Mouse (Mus musculus) heart, embryonic 10.5 days (tissue): ENCODE measurements around the gene Cd37. TPM values are rescaled to one million over a fixed set of nuclear protein-coding genes. Genes with fewer than 3 reads are reported as not detected.
"Not testable (repeated sequence)": the region's sequence is repeated elsewhere in the genome, so short reads cannot be mapped to it uniquely, and the experiment has no call there.

Experiments used
- DNase-seq: peaks from one replicate; pipeline ENCODE4 v3.0.0-alpha.2; 2017; ENCODE audit warnings: low spot score
- H3K27ac ChIP-seq: fragments of 300-500 bp; sonication (generic); 2 replicates; pipeline ENCODE4 v1.5.1; 2016; ENCODE audit warnings: mild to moderate bottlenecking
- H3K27me3 ChIP-seq: fragments of 300-500 bp; sonication (generic); 2 replicates; pipeline ENCODE4 v1.6.1; 2016; ENCODE audit warnings: mild to moderate bottlenecking; ENCODE audit not compliant: poor library complexity, insufficient read depth, severe bottlenecking
- H3K36me3 ChIP-seq: fragments of 300-500 bp; sonication (generic); 2 replicates; pipeline ENCODE4 v1.6.1; 2016; ENCODE audit warnings: mild to moderate bottlenecking, moderate library complexity
- H3K4me1 ChIP-seq: fragments of 300-500 bp; sonication (generic); 2 replicates; pipeline ENCODE4 v1.6.1; 2016; ENCODE audit warnings: mild to moderate bottlenecking
- H3K4me3 ChIP-seq: fragments of 300-500 bp; sonication (generic); 2 replicates; pipeline ENCODE4 v1.5.1; 2016; ENCODE audit warnings: mild to moderate bottlenecking, moderate library complexity
- H3K9me3 ChIP-seq: fragments of 300-500 bp; sonication (generic); 2 replicates; pipeline ENCODE4 v1.6.1; 2016; ENCODE audit warnings: mild to moderate bottlenecking, moderate library complexity
- WGBS: fragments of 180-500 bp; shearing (Covaris S2); methylation state at CpG from one replicate; pipeline ENCODE4 v1.1.7; 2016; 5-methylcytosine and 5-hydroxymethylcytosine counted together
- polyA plus RNA-seq: library from polyadenylated mRNA; unstranded; fragments of >200 nt; fragmentation: Nextera tagmentation; extraction: Ambion mirVana; gene quantifications from 2 replicates; pipeline ENCODE4 v1.2.1, GENCODE M21; 2016

Cd37 gene
- polyA plus RNA-seq, result 1.5 and 2.3 TPM in 2 replicates

DNA sequence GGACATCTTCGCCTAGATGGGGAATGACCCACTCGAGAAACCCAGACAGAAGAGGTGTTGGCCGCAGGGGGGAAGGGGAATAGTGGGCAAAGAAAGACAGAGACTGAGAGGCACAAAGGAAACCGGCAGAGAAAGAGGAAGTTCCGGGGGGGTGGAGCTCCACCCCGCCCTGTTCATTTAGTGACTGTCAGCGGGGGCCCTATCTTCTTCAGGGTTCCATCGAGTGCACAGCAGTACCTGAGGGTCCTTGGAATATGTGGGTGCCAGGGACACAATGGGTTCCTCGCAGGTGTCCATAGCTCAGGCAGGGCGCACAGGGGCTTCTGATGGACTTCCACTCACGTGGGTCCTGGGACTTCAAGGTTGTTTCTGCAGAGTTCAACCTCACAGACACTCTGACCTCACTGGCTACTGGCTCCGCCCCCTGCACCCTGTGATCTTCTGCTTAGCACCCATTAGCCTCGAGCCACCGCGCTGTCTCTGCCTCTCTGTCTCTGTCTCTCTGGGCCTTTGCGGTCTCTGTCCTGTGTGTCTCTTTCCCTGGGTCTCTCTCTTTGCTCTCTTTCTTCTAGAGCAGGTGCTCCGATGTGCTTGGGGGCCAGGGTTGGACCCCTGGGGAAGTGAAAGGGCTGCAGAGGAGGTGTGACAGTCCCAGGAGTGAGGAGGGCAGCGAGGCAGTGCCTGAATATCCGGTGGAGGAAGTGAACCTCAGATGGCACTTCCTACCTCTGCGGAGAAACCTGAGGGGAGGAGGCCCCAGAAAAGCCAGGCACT, at the start of gene Cd37:
Gene Cd37 (minus strand): TSS at position 393 of the 774 bp plus-strand sequence.
- no peaks in the 10 kb centered on the region for H3K36me3 ChIP-seq
- WGBS, result 32% methylated on average over 20 of the region's 20 CpGs
- H3K4me1 ChIP-seq, result peaks cover 48% of the 10 kb centered on the region
- no peak within 1 kb of the TSS for H3K4me3 ChIP-seq
- H3K27ac ChIP-seq, result 0 out of 2 replicates have a peak within 1 kb of the TSS, but pooled peaks have one; percentile 10
- H3K9me3 ChIP-seq, result no peaks in the 10 kb centered on the region
- H3K27me3 ChIP-seq, result peaks cover 53% of the 10 kb centered on the region
- DNase-seq, result peak; percentile 76

DNA sequence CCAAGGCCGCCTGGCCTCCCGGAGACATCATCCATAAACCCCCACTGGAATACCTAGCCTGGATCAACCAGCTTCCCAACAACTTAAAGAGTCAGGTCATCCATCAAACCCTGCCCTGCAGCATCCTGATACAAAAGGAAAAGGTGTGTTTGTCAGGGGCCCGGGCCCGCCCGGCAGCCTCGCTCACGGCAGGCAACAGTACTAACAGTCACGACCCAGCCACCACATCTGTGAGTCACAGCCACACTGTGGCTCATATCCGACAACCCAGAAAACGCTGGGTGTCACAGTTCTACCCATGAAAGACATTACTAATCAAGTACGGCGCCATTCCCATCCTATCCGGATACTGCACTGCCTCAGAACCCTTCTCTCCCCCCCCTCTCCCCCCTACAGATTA, 47.6 kb upstream of the Cd37 start:
- H3K4me1 ChIP-seq, result peaks cover 4% of the 10 kb centered on the region; the same call in 1 of the 2 replicates
- 79% methylated on average over 13 of the region's 13 CpGs for WGBS
- H3K9me3 ChIP-seq, result 0 out of 2 replicates have a peak, but pooled peaks cover 2% of the 10 kb centered on the region
- H3K36me3 ChIP-seq, result no peaks in the 10 kb centered on the region
- no peak overlapping the region for H3K4me3 ChIP-seq
- H3K27ac ChIP-seq, result no peak overlapping the region
- DNase-seq, result no peak
- peaks cover 17% of the 10 kb centered on the region for H3K27me3 ChIP-seq

GRCm38 (mm10) chr7:45277136-45277760, 38.3 kb upstream of the Cd37 start, which contains the start of gene Slc6a21:
TSS of gene Slc6a21 (plus strand) at chr7:45277513.
- H3K9me3 ChIP-seq, result no peaks in the 10 kb centered on the region
- no peak for DNase-seq
- WGBS, result 5% methylated on average over 44 of the region's 44 CpGs
- peaks cover 41% of the 10 kb centered on the region for H3K27me3 ChIP-seq
- H3K36me3 ChIP-seq, result no peaks in the 10 kb centered on the region
- H3K4me1 ChIP-seq, result peaks cover 12% of the 10 kb centered on the region
- H3K27ac ChIP-seq, result peak within 1 kb of the TSS; percentile 74
- peak within 1 kb of the TSS; percentile 62 for H3K4me3 ChIP-seq

- no peak for DNase-seq
- H3K27me3 ChIP-seq, result peaks cover 34% of the 10 kb centered on the region
- H3K4me1 ChIP-seq, result peaks cover 19% of the 10 kb centered on the region
- no peak overlapping the region for H3K27ac ChIP-seq
- H3K36me3 ChIP-seq, result no peaks in the 10 kb centered on the region
- no peak overlapping the region for H3K4me3 ChIP-seq
- no peaks in the 10 kb centered on the region; the same call in 1 of the 2 replicates for H3K9me3 ChIP-seq
- 81% methylated on average over 8 of the region's 8 CpGs for WGBS
Measured at GRCm38 (mm10) chr7:45273672-45274071, 34.8 kb upstream of the Cd37 start.

- DNase-seq, result no peak
- 78% methylated on average over 10 of the region's 10 CpGs for WGBS
- Histone ChIP-seq H3K36me3 (no peaks in the 10 kb centered on the region), H3K9me3 (no peaks in the 10 kb centered on the region; the same call in 1 of the 2 replicates), H3K27me3 (peaks cover 35% of the 10 kb centered on the region; the same call in 1 of the 2 replicates), H3K4me1 (peaks cover 25% of the 10 kb centered on the region), H3K4me3 (no peak overlapping the region), H3K27ac (no peak overlapping the region)
Measured at GRCm38 (mm10) chr7:45272786-45273412, 34.0 kb upstream of the Cd37 start.

GRCm38 (mm10) chr7:45265518-45265917, 26.6 kb upstream of the Cd37 start:
- Histone ChIP-seq H3K4me1 (peaks cover 41% of the 10 kb centered on the region), H3K27ac (no peak overlapping the region), H3K36me3 (no peaks in the 10 kb centered on the region), H3K27me3 (peaks cover 31% of the 10 kb centered on the region; the same call in 1 of the 2 replicates), H3K9me3 (no peaks in the 10 kb centered on the region), H3K4me3 (no peak overlapping the region)
- DNase-seq, result no peak
- WGBS, result 75% methylated on average over 1 of the region's 1 CpGs

GRCm38 (mm10) chr7:45264348-45264747, 25.4 kb upstream of the Cd37 start:
- DNase-seq, result no peak
- H3K4me1 ChIP-seq, result peaks cover 41% of the 10 kb centered on the region
- H3K4me3 ChIP-seq, result no peak overlapping the region
- 62% methylated on average over 3 of the region's 3 CpGs for WGBS
- no peak overlapping the region for H3K27ac ChIP-seq
- peaks cover 37% of the 10 kb centered on the region; the same call in 1 of the 2 replicates for H3K27me3 ChIP-seq
- no peaks in the 10 kb centered on the region for H3K36me3 ChIP-seq
- no peaks in the 10 kb centered on the region for H3K9me3 ChIP-seq

GRCm38 (mm10) chr7:45263006-45263607, 24.2 kb upstream of the Cd37 start:
- Histone ChIP-seq H3K27me3 (peaks cover 29% of the 10 kb centered on the region; the same call in 1 of the 2 replicates), H3K27ac (peak overlapping the region; percentile 66; the same call in 1 of the 2 replicates), H3K9me3 (no peaks in the 10 kb centered on the region), H3K4me3 (no peak overlapping the region), H3K36me3 (no peaks in the 10 kb centered on the region), H3K4me1 (peaks cover 35% of the 10 kb centered on the region)
- 61% methylated on average over 7 of the region's 7 CpGs for WGBS
- no peak for DNase-seq

GRCm38 (mm10) chr7:45262266-45262665, 23.4 kb upstream of the Cd37 start:
- no peak overlapping the region for H3K4me3 ChIP-seq
- WGBS, result 26% methylated on average over 7 of the region's 7 CpGs
- H3K36me3 ChIP-seq, result no peaks in the 10 kb centered on the region
- peaks cover 21% of the 10 kb centered on the region; the same call in 1 of the 2 replicates for H3K27me3 ChIP-seq
- H3K27ac ChIP-seq, result peak overlapping the region; percentile 66
- no peak for DNase-seq
- peaks cover 34% of the 10 kb centered on the region for H3K4me1 ChIP-seq
- H3K9me3 ChIP-seq, result no peaks in the 10 kb centered on the region

GRCm38 (mm10) chr7:45259281-45259680, 20.4 kb upstream of the Cd37 start:
- 82% methylated on average over 8 of the region's 8 CpGs for WGBS
- Histone ChIP-seq H3K27ac (no peak overlapping the region), H3K27me3 (peaks cover 19% of the 10 kb centered on the region; the same call in 1 of the 2 replicates), H3K9me3 (no peaks in the 10 kb centered on the region), H3K4me3 (no peak overlapping the region), H3K36me3 (no peaks in the 10 kb centered on the region), H3K4me1 (peaks cover 37% of the 10 kb centered on the region)
- DNase-seq, result peak; percentile 63

GRCm38 (mm10) chr7:45257063-45257840, 18.3 kb upstream of the Cd37 start:
- no peak overlapping the region; the same call in 1 of the 2 replicates for H3K27ac ChIP-seq
- H3K4me3 ChIP-seq, result no peak overlapping the region
- no peaks in the 10 kb centered on the region for H3K36me3 ChIP-seq
- 48% methylated on average over 11 of the region's 11 CpGs for WGBS
- peaks cover 19% of the 10 kb centered on the region; the same call in 1 of the 2 replicates for H3K27me3 ChIP-seq
- H3K4me1 ChIP-seq, result peaks cover 22% of the 10 kb centered on the region
- no peaks in the 10 kb centered on the region for H3K9me3 ChIP-seq
- DNase-seq, result peak; percentile 63

- not testable (repeated sequence) for H3K36me3 ChIP-seq, DNase-seq, H3K4me3 ChIP-seq, H3K4me1 ChIP-seq, H3K9me3 ChIP-seq, H3K27ac ChIP-seq
- H3K27me3 ChIP-seq, result peaks cover 18% of the 10 kb centered on the region; the same call in 1 of the 2 replicates
- 79% methylated on average over 7 of the region's 7 CpGs for WGBS
Measured at GRCm38 (mm10) chr7:45255822-45256221, 16.9 kb upstream of the Cd37 start.
